Mouse (Mus musculus) cerebellum, postnatal 14 days (tissue): ENCODE measurements at regions not wholly inside any gene's neighbourhood (a gene's known extent, or its start where the extent isn't known, plus 50 kb on each side); places are given as distances from the start of the nearest gene placed in this dataset.
A peak's percentile ranks its signal among the peaks of the same experiment; 100 is the strongest.

Experiments
- DNase-seq, 2 experiments: peaks; one replicate each; pipeline ENCODE4 v3.0.0; 2021; ENCODE audit warnings: mixed read lengths in 2 of 2

DNA sequence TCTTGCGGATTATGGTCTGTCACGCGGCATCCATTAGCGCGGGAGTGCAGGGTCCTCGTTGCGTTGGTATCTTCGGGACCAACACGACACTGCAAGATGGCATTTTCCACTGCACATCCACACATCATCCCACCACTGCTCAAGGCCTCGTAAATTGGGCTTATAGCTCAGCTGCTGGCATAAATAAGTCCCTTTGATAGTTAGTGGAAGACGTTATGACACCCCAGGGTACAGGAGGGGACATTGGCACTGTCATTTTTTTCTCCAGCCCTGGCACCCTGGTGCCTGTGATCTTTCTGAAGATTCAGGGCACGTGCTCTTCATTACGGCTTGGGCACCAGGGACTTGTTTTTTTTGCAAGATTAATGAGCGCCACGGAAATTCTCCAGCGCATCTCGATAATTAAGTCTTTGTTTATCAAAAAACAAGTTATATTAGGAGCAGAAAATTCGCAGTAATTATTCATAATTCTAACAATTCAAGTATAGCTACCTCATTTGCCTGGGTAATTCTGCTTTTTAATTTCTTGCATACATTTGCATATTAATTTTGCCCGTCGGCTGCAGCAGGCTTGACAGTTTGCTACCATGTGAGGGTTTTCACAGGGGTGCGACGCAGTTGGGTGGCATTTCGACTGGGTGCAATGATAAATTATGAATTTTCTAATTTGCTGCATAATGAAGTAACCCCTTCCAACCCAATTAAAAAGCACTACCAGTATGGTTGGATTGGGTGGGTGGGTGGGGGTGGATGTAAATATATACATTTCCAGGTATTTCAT lies 119.1 kb downstream of the Vrk1 start:
- no peak for DNase-seq

GRCm38 (mm10) chr12:106130071-106130676 lies 120.1 kb downstream of the Vrk1 start:
- DNase-seq = peak; percentile 65 to 70

DNA sequence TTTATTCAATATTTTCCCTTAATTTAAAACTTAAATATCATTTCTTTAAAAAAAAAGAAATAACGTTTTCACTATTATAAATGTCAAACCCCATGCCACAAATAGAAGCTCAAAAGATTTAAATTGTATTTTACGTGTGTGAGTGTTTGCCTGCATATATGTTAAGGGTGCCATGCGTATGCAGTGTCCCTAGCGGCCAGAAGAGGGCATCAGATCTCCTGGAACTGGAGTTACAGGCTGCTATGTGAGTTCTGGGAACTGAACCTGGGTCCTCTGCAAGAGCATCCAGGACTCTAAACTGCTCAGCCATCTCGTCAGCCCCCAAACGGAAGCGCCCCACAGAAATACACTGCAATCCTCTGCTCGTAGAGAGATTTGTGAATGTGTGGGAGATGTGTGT lies 122.7 kb downstream of the Vrk1 start:
- DNase-seq = no peak

DNA sequence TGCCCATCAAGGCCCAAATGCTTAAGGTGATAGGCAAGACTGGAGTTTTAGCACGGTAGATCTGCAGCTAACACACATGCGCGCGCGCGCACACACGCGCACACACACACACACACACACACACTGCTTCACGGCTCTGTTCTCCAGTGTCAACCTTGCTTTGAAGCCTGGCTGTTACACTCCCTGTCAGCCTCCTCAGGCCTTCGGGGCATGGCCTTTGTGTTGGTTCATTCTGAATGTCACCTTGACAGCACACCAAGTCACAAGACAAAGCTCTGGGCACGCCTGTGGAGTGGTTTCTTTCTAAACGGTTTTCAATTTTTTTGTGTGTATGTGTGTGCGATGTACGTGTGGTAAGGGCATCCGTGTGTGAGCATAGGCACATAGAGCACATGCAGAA lies 128.4 kb downstream of the Vrk1 start:
- DNase-seq = no peak

GRCm38 (mm10) chr12:106139491-106139890 lies 129.5 kb downstream of the Vrk1 start:
- DNase-seq = no peak

- DNase-seq = no peak
These were observed 129.9 kb downstream of the Vrk1 start for GRCm38 (mm10) chr12:106139927-106140326.

- DNase-seq = no peak
These were observed 130.6 kb downstream of the Vrk1 start for GRCm38 (mm10) chr12:106140671-106141070.

DNA sequence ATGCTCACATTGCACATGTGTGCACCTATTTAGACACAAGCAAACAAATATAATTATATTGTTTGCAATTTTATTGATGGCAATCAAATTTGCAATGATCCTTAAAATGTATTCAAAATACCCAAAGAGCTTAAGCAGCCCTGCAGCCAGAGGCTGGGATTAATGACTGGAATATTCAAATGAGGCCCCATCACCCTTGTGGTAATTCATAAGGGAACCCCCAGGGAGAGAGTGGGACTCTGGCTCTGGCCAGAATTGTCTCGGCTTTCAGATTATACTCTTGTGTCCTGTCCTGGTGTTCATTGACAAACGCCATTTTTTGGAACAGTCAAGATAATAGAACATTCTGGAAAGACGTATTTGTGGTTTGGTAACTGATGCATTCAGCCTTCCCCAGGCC lies 133.5 kb downstream of the Vrk1 start:
- no peak for DNase-seq

GRCm38 (mm10) chr12:106156837-106157236 lies 146.8 kb downstream of the Vrk1 start:
- DNase-seq = no peak

DNA sequence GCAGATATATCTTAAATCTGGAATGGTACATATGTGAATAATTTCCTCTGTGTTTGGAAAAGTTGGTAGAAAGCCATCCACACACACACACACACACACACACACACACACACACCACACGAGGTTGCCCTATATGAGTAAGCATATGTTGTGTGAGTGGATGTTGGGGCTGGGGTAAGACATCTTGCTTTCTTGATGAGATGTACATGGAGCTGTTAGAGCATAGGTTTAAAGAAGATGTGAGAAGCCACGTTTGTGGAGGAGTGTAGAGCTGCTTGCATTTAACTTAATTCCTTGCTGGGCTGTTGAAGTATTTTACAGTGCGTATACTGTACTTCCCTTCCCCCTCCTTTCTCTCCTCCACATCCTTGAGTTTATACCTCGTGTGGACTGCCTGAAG lies 147.8 kb downstream of the Vrk1 start:
- no peak for DNase-seq

- no peak for DNase-seq
These were observed 148.6 kb downstream of the Vrk1 start for GRCm38 (mm10) chr12:106158620-106159019.

GRCm38 (mm10) chr12:106171301-106171700 lies 161.3 kb downstream of the Vrk1 start:
- DNase-seq = no peak

DNA sequence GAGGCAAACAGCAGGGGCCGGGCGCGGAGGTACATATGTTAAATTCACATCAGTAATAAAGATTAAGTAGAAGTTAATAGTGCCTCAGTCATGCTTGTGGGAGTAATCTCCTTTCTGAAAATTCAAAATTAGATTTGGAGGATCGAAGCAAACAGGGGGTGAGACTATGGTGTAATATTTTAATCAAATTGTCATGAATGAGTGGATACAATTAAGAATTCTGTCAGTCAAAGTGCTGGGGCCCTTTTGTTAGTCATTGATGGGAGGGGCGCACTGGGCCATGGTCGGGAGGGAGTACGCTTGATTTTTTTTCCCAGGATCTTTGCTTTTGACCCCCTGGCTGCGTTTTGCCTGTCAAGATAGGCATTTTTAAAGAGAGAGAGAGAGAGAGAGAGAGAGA lies 163.2 kb downstream of the Vrk1 start:
- DNase-seq = no peak

DNA sequence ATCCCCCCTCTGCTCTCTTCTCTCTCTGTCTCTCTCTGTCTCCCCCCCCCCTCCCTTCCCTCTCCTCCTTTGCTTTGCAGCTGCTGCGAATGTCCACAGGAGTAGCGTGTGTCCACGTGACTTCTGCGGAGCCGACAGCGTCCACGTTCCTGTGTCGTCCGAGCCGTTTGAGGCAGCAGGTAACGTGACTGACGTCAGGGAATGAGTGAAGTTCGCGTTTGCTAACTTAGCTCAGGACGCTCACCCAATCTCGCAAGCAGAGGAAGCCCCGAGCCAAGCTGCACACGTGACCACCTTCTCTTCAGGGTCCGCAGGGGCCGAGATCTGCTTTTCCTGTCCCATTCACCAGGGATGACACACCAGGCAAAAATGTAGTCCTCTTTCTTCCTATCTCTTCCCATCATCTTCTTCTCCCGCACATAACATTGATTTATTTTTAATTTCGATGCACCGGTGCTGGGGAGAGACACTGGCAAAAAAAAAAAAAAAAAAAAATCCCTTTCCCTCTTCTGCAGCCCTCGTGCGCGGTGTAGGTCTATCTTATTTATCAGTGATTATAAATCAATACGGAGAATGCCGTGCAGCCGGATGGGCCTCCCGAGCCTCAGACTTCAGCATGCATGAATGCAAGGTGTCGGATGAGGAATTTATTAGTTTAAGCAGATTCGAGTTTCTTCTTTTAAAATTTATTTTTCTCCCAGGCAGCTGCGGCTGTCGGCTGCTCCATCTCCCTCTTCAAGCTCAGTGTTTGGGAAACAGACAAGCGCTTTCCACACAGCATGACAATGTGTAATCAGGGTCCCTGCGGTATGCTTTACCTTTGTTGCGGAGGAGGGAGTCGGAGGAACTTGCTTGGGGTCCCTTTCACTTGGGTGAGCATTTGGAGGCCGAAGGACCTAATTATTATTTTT lies 164.3 kb downstream of the Vrk1 start:
- DNase-seq = peak in 1 of 2 experiments; percentile 43

- DNase-seq = peak in 1 of 2 experiments; percentile 41
These were observed 165.1 kb downstream of the Vrk1 start for GRCm38 (mm10) chr12:106174981-106175700.

DNA sequence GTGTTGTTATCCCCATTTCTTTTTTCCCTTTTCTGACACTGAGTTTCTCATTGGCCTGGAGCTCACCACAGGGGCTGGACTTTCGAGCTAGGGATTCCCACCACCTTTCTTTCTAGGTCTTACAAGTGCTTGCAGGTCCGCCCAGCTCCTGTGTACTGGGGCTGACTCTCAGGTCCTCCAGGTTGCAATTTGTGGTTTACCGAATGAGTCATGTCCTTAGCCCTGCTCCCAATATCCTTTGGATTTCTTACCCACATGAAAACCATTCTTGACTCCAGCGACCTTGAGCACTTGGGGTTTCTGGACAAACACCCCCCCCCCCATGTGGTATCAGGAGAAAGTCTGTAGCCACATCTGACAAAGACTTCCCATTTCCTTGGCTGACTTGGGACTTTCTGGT lies 167.3 kb downstream of the Vrk1 start:
- DNase-seq = no peak

DNA sequence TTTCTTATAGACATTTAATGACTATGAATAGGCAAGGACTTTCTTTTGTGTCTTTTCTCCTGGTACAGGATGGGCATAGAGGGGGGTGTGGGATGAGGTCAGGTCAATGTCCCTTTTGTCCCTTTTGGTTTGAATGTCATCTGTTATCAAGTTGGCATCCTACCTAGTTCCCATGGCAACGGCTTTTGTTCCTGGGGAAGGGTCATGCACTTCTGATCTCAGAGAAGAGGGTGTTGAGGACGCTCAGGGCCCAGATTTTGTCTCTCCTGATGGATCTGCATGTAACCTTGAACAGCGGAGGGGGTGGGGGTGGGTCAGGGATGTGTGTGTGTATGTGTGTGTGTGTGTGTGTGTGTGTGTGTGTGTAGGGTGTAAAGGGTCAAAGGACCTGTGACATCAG lies 167.8 kb downstream of the Vrk1 start:
- DNase-seq = no peak

DNA sequence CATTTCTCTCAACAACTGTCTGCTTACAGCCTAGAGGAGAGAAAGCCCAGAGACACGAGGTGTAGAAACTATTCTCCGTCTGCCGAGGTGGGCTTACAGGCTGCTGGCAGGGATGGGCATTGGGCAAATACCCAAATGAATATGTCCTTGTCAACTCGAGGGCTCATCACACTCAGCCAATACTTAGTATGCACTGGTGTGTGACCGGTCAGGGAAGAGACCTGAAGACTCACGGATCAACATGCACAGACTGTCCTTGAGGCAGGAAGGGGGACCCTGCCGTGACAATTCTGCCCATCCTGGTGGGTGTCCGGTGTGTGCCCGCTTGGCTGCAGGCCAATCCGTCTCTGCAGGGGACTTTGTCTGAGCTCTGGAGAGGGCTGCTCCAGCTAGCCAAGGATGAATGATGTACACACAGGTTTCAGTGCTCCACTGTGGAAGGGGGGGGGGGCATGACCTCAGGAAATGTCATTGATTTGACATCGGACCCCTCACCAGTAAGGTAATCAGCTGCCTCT lies 168.7 kb downstream of the Vrk1 start:
- DNase-seq = peak in 1 of 2 experiments; percentile 49

- no peak for DNase-seq
These were observed 172.9 kb downstream of the Vrk1 start for GRCm38 (mm10) chr12:106182923-106183322.

- no peak for DNase-seq
These were observed 173.9 kb downstream of the Vrk1 start for GRCm38 (mm10) chr12:106183973-106184372.

DNA sequence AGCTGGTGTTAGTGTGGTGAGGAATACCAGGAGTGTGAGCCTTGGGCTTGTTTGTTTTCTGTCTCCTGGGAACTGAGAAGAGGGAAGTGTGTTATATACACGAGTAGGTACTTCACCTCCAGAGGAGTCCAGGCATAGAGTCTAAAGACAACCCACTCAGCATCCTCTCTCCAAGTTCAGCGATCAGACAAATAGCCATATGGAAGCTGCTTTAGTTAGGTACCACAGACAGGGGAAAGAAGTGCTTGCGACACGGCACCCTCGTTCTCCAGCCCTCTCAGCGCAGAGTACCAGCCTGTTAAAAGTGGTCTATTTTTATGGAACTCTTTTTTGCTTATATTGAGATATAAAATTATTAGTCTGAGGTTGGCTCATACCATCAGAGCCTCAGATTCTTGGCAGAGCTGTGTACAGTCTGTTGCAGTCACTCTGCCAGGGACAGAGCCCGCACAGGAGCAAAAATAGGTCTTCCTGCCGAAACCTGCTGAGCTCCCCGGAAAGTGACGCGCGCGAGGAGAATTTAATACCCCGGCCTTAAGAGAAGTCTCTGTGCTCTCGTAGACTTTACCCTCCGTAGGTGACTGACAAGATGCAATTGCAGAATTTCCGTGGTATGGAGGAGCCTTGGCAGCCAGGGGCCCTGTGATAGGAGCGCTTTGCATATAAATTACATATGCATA lies 175.5 kb downstream of the Vrk1 start:
- peak; percentile 76 to 83 for DNase-seq

DNA sequence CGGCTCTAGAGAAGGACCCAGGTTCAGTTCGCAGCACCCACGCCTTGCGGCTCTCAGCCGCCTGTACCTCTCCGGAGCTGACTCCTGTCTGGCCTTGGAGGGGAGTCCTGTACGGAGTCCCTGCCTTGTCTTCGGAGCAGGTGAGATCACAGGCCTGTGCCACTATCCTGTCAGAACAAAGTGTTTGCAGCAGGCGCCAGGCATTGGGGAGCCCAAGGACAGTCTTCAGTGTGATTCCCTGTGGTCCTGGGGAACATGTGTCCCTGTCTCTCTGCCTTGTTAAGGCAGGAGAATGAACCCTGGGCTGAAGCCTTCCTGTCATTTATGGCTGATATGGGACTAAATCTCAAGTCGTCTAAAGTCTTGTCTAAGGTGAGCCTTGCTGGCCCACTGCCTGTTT lies 176.5 kb downstream of the Vrk1 start:
- peak in 1 of 2 experiments; percentile 33 for DNase-seq
